Mouse (Mus musculus) myocyte (in vitro differentiated cells): ENCODE results near the gene Galnt15.

Experiments
- E2F4 ChIP-seq: IDR thresholded peaks from one replicate; pipeline ENCODE4 v1.6.1; 2011; ENCODE audit warnings: mild to moderate bottlenecking, control low read depth, moderate library complexity; ENCODE audit not compliant: insufficient read depth
- MAX ChIP-seq: IDR thresholded peaks from one replicate; pipeline ENCODE4 v1.6.1; 2011; ENCODE audit warnings: low read depth, mild to moderate bottlenecking, control low read depth
- MYOD1 ChIP-seq, 3 experiments: IDR thresholded peaks; one replicate each; pipeline ENCODE4 v1.6.1; 2011; ENCODE audit warnings: control low read depth in 2 of 3, low read depth in 2 of 3, mild to moderate bottlenecking in 2 of 3, moderate library complexity in 1 of 3; ENCODE audit not compliant: insufficient read length in 2 of 3, control insufficient read depth in 1 of 3
- MYOG ChIP-seq, 3 experiments: IDR thresholded peaks; one replicate each; pipeline ENCODE4 v1.6.1; 2011; ENCODE audit warnings: control low read depth in 2 of 3, low read depth in 2 of 3, mild to moderate bottlenecking in 2 of 3; ENCODE audit not compliant: insufficient read length in 2 of 3, control insufficient read depth in 1 of 3, insufficient read depth in 1 of 3
- POLR2A ChIP-seq: IDR thresholded peaks from one replicate; pipeline ENCODE4 v1.6.1; 2011; ENCODE audit warnings: low read depth, mild to moderate bottlenecking, control low read depth, moderate library complexity; ENCODE audit not compliant: insufficient read length
- REST ChIP-seq: IDR thresholded peaks from one replicate; pipeline ENCODE4 v1.6.1; 2011; ENCODE audit warnings: mild to moderate bottlenecking, control low read depth, moderate library complexity; ENCODE audit not compliant: insufficient read depth, insufficient read length
- SRF ChIP-seq: IDR thresholded peaks from one replicate; pipeline ENCODE4 v1.6.1; 2011; ENCODE audit warnings: low read depth; ENCODE audit not compliant: control insufficient read depth, insufficient read length
- TCF3 ChIP-seq: IDR thresholded peaks from one replicate; pipeline ENCODE4 v1.6.1; 2011; ENCODE audit warnings: low read depth, control low read depth; ENCODE audit not compliant: insufficient read length
- USF1 ChIP-seq: IDR thresholded peaks from one replicate; pipeline ENCODE4 v1.6.1; 2011; ENCODE audit warnings: low read depth, mild to moderate bottlenecking, control low read depth, moderate library complexity

DNA sequence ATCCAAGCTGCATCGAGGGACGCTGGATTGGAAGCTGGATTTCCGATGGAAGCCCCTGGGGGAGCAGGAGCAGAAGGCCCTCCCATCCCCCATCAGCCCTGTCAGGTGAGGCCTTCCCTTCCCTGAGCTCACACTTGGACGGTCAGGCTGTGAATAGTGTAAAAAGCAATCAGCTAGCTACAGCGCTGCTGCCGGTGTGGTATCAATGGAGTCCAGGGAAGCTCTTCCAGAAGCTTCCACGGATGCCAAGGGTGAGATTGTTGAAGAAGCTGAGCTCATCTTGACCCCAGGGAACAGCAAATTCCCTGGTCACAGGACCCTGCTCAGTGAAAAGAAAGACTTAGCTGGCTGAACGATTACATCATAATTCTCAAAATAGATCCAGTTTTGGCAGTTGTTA is 17.6 kb downstream of the Galnt15 start:
- TF ChIP-seq MYOG (IDR thresholded peaks at IDR 0.05; ENCODE audit: control insufficient read depth in 1 of 3, insufficient read depth in 1 of 3, insufficient read length in 2 of 3, low read depth in 2 of 3) (no peak), POLR2A (no peak), MAX (no peak), E2F4 (no peak), USF1 (no peak), TCF3 (no peak), REST (no peak), MYOD1 (IDR thresholded peaks at IDR 0.05; ENCODE audit: control insufficient read depth in 1 of 3, insufficient read length in 2 of 3, low read depth in 2 of 3) (no peak), SRF (no peak)
